In the genomic region with DNA sequence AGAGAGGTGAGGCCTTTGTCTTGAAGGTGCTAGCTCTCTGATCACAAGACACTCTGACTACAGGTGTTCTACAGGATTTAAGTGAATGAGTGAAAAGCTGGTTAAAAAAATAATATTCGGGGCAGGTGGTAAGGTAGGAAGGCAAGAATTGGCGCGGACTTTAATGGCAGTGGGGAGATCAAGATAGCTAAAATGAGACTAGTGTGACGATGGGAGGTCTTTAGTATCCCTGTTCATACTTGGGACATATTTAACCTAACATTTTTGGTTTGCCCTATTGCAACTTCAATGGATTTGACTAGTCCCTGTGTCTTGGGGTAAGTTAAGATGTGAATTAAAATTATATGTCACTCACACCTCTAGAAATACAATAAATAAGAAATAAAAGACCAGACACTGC, we compare ENCODE assay signal across 8 mouse cellular contexts. TPM values are rescaled to one million over a fixed set of nuclear protein-coding genes. Genes with fewer than 3 reads are reported as not detected.
DNase-seq lines count a peak whose midpoint lies in the region; ATAC-seq lines count a peak whose summit lies in the region.

No protein-coding gene starts in this region.

- peaks cover 13% of the 10 kb centered on the region for H3K36me3 ChIP-seq in lung, embryonic 16.5 days (ENCODE audit: control insufficient read depth, insufficient read depth, low read length)
- H3K36me3 ChIP-seq in limb, embryonic 11.5 days (ENCODE audit: control insufficient read depth, insufficient read depth, low read length) = 0 out of 2 replicates have a peak, but pooled peaks cover 6% of the 10 kb centered on the region
- peaks cover 14% of the 10 kb centered on the region for H3K36me3 ChIP-seq in stomach, embryonic 15.5 days

- peak overlapping the region; percentile 77 for H3K4me3 ChIP-seq in lung, embryonic 16.5 days (ENCODE audit: low read length)
- H3K4me3 ChIP-seq in limb, embryonic 11.5 days (ENCODE audit: low read depth, low read length) = peak overlapping the region; percentile 86
- H3K4me3 ChIP-seq in stomach, embryonic 15.5 days (replicated peaks) = peak overlapping the region; percentile 84

- H3K9ac ChIP-seq in lung, embryonic 16.5 days (ENCODE audit: low read length) = peak overlapping the region; percentile 67
- no peak overlapping the region for H3K9ac ChIP-seq in limb, embryonic 11.5 days (ENCODE audit: low read length)
- no peak overlapping the region for H3K9ac ChIP-seq in stomach, embryonic 15.5 days

- H3K4me1 ChIP-seq in lung, embryonic 16.5 days (replicated peaks; ENCODE audit: control insufficient read depth, insufficient read depth, low read length) = peaks cover 13% of the 10 kb centered on the region
- H3K4me1 ChIP-seq in limb, embryonic 11.5 days (ENCODE audit: control insufficient read depth, insufficient read depth, low read length) = peaks cover 10% of the 10 kb centered on the region
- peaks cover 15% of the 10 kb centered on the region for H3K4me1 ChIP-seq in stomach, embryonic 15.5 days

- no peak for ATAC-seq in cerebellum, adult (ENCODE audit: insufficient number of reproducible peaks, low FRiP score, low TSS enrichment)
- no peak for ATAC-seq in lung, embryonic 16.5 days (ENCODE audit: low read depth)
- ATAC-seq in limb, embryonic 11.5 days (ENCODE audit: insufficient number of reproducible peaks, low FRiP score, low TSS enrichment, low read depth) = no peak
- ATAC-seq in stomach, embryonic 15.5 days (ENCODE audit: insufficient read depth, low FRiP score, low read depth) = no peak

- H3K9me3 ChIP-seq in lung, embryonic 16.5 days (ENCODE audit: control insufficient read depth, low read length) = no peaks in the 10 kb centered on the region
- no peaks in the 10 kb centered on the region for H3K9me3 ChIP-seq in limb, embryonic 11.5 days (ENCODE audit: control insufficient read depth, low read length)
- no peaks in the 10 kb centered on the region for H3K9me3 ChIP-seq in stomach, embryonic 15.5 days

- 29% methylated on average over 4 of the region's 4 CpGs for WGBS in lung, embryonic 16.5 days
- WGBS in limb, embryonic 11.5 days = 47% methylated on average over 4 of the region's 4 CpGs
- WGBS in stomach, embryonic 15.5 days = 27% methylated on average over 4 of the region's 4 CpGs

- H3K27ac ChIP-seq in lung, embryonic 16.5 days (ENCODE audit: low read length) = no peak overlapping the region
- H3K27ac ChIP-seq in limb, embryonic 11.5 days (replicated peaks; ENCODE audit: low read depth, low read length) = no peak overlapping the region
- no peak overlapping the region for H3K27ac ChIP-seq in stomach, embryonic 15.5 days

- H3K27me3 ChIP-seq in lung, embryonic 16.5 days (ENCODE audit: control insufficient read depth, insufficient read depth, low read depth, low read length) = no peaks in the 10 kb centered on the region
- H3K27me3 ChIP-seq in limb, embryonic 11.5 days (ENCODE audit: control insufficient read depth, insufficient read depth, low read length) = no peaks in the 10 kb centered on the region
- no peaks in the 10 kb centered on the region for H3K27me3 ChIP-seq in stomach, embryonic 15.5 days (replicated peaks)

- peak; percentile 41 for DNase-seq in cerebellum, adult 11-12 months
- DNase-seq in lung, postnatal 10 days = no peak
- DNase-seq in limb, embryonic 11.5 days (ENCODE audit: low spot score) = no peak
- no peak for DNase-seq in embryo, embryonic 10 days (ENCODE audit: low spot score)
- DNase-seq in urinary bladder, adult 18-20 months (ENCODE audit: low spot score in 2 of 2) = no peak

- H3K4me2 ChIP-seq in lung, embryonic 16.5 days (ENCODE audit: low read depth, low read length) = peak overlapping the region; percentile 54
- H3K4me2 ChIP-seq in limb, embryonic 11.5 days (ENCODE audit: low read depth, severe bottlenecking) = no peak overlapping the region; the same call in 1 of the 2 replicates
- H3K4me2 ChIP-seq in stomach, embryonic 15.5 days = peak overlapping the region; percentile 52

RNA-seq across cellular contexts. Expression of gene Ncln, which starts 0.8 kb away (rescaled TPM):
- polyA plus RNA-seq in lung, embryonic 16.5 days (2015; fragmentation: Nextera tagmentation; extraction: Ambion mirVana) = 82.9 and 83.6 TPM in 2 replicates
- 60.3 and 66.8 TPM in 2 replicates for polyA plus RNA-seq in limb, embryonic 11.5 days (2014; fragmentation: Nextera tagmentation; extraction: Ambion mirVana)
- 83.9 and 93.7 TPM in 2 replicates for polyA plus RNA-seq in stomach, embryonic 15.5 days (2015; fragmentation: Nextera tagmentation; extraction: Ambion mirVana)

RNA-seq across cellular contexts. Expression of gene S1pr4, which starts 3.0 kb away (rescaled TPM):
- 2.8 and 4.1 TPM in 2 replicates for polyA plus RNA-seq in lung, embryonic 16.5 days (2015; fragmentation: Nextera tagmentation; extraction: Ambion mirVana)
- 0.10 and 0.43 TPM in 2 replicates for polyA plus RNA-seq in limb, embryonic 11.5 days (2014; fragmentation: Nextera tagmentation; extraction: Ambion mirVana)
- 1.4 and 1.6 TPM in 2 replicates for polyA plus RNA-seq in stomach, embryonic 15.5 days (2015; fragmentation: Nextera tagmentation; extraction: Ambion mirVana)

RNA-seq across cellular contexts. Expression of gene Celf5, which starts 14.5 kb away (rescaled TPM):
- polyA plus RNA-seq in lung, embryonic 16.5 days (2015; fragmentation: Nextera tagmentation; extraction: Ambion mirVana) = 0.40 and 0.67 TPM in 2 replicates
- 0.33 and 0.77 TPM in 2 replicates for polyA plus RNA-seq in limb, embryonic 11.5 days (2014; fragmentation: Nextera tagmentation; extraction: Ambion mirVana)
- 1.7 and 1.8 TPM in 2 replicates for polyA plus RNA-seq in stomach, embryonic 15.5 days (2015; fragmentation: Nextera tagmentation; extraction: Ambion mirVana)

RNA-seq across cellular contexts. Expression of gene Gna15, which starts 27.1 kb away (rescaled TPM):
- 1.8 and 2.2 TPM in 2 replicates for polyA plus RNA-seq in lung, embryonic 16.5 days (2015; fragmentation: Nextera tagmentation; extraction: Ambion mirVana)
- polyA plus RNA-seq in limb, embryonic 11.5 days (2014; fragmentation: Nextera tagmentation; extraction: Ambion mirVana) = 0.99 and 1.1 TPM in 2 replicates
- polyA plus RNA-seq in stomach, embryonic 15.5 days (2015; fragmentation: Nextera tagmentation; extraction: Ambion mirVana) = 4.4 and 5.8 TPM in 2 replicates

RNA-seq across cellular contexts. Expression of gene Nfic, which starts 41.5 kb away (rescaled TPM):
- polyA plus RNA-seq in lung, embryonic 16.5 days (2015; fragmentation: Nextera tagmentation; extraction: Ambion mirVana) = 92.5 and 106 TPM in 2 replicates
- polyA plus RNA-seq in limb, embryonic 11.5 days (2014; fragmentation: Nextera tagmentation; extraction: Ambion mirVana) = 16.7 and 18.7 TPM in 2 replicates
- 65.5 and 78.2 TPM in 2 replicates for polyA plus RNA-seq in stomach, embryonic 15.5 days (2015; fragmentation: Nextera tagmentation; extraction: Ambion mirVana)
